Mouse (Mus musculus) spleen, adult 2 months (tissue): Measurements from ENCODE around the gene Arpp21. TPM values are rescaled to one million over a fixed set of nuclear protein-coding genes. Genes with fewer than 3 reads are reported as not detected.

ENCODE experiments used
- DNase-seq, 2 experiments: peaks; one replicate each; pipeline versions ENCODE4 v3.0.0 to v3.0.0-alpha.2; 2012 to 2021; ENCODE audit warnings: low spot score in 2 of 2, low read depth in 1 of 2
- H3K27ac ChIP-seq: fragments of 200-500 bp; 2 replicates; pipeline ENCODE4 v1.5.1; 2012; ENCODE audit warnings: low read length, inconsistent platforms; ENCODE audit not compliant: insufficient read depth
- H3K27me3 ChIP-seq: fragments of 200-500 bp; 2 replicates; pipeline ENCODE4 v1.6.1; 2012; ENCODE audit warnings: mild to moderate bottlenecking, moderate library complexity, low read length, inconsistent platforms; ENCODE audit not compliant: control insufficient read depth, insufficient read depth
- H3K36me3 ChIP-seq: fragments of 200-500 bp; 2 replicates; pipeline ENCODE4 v1.6.1; 2012; ENCODE audit warnings: mild to moderate bottlenecking, low read length, inconsistent platforms; ENCODE audit not compliant: control insufficient read depth, insufficient read depth
- H3K4me1 ChIP-seq: fragments of 200-500 bp; 2 replicates; pipeline ENCODE4 v1.6.1; 2011; ENCODE audit warnings: inconsistent platforms; ENCODE audit not compliant: control insufficient read depth, insufficient read depth, insufficient read length
- H3K4me3 ChIP-seq: fragments of 200-500 bp; 2 replicates; pipeline ENCODE4 v1.5.1; 2011; ENCODE audit warnings: mild to moderate bottlenecking, inconsistent platforms; ENCODE audit not compliant: insufficient read depth, insufficient read length; ENCODE audit errors: extremely low read depth
- CTCF ChIP-seq: fragments of 200-500 bp; IDR thresholded peaks from 2 replicates; pipeline ENCODE4 v1.5.1; 2011; ENCODE audit warnings: mild to moderate bottlenecking, inconsistent platforms; ENCODE audit not compliant: insufficient read depth, insufficient read length, insufficient replicate concordance; ENCODE audit errors: extremely low read depth
- POLR2A ChIP-seq: fragments of 200-500 bp; IDR thresholded peaks from 2 replicates; pipeline ENCODE4 v1.6.1; 2011; ENCODE audit warnings: low read depth, low read length, inconsistent platforms
- WGBS: fragments of 180-500 bp; shearing (Covaris S2); methylation state at CpG from one replicate; pipeline ENCODE4 v1.1.7; 2018; 5-methylcytosine and 5-hydroxymethylcytosine counted together
- polyA plus RNA-seq: library from polyadenylated mRNA; depleted of rRNA; stranded (reverse); fragments of >200 nt; gene quantifications from 2 replicates; pipeline ENCODE4 v1.2.3, GENCODE M21; 2012

The Arpp21 gene
- polyA plus RNA-seq, 1 experiment = 0.42 TPM

DNA sequence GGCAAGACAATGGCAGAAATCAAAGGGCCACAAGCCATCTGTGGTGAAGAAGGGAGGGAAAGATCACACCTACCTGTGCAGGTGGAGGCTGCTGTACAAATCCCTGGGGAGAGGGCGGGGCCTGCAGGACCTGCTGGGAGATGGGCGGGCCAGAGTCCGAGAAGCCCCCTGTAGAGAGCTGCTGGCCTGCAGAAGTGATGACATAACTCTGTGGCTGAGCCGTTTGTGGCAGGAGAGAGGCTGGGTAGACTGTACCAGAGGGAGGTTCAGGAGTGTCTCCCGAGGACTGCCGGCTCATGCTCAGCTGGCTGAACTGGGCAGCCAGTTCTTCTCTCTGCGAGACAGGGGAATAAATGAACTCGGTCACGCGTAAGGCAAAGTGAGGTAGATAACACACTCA lies 111.1 kb downstream of the Arpp21 start:
- Histone ChIP-seq H3K36me3 (no peaks in the 10 kb centered on the region), H3K27ac (no peak overlapping the region), H3K4me1 (no peaks in the 10 kb centered on the region), H3K4me3 (no peak overlapping the region), H3K27me3 (no peaks in the 10 kb centered on the region)
- 80% methylated on average over 10 of the region's 10 CpGs for WGBS
- no peak for DNase-seq
- TF ChIP-seq POLR2A (no peak), CTCF (no peak)

DNA sequence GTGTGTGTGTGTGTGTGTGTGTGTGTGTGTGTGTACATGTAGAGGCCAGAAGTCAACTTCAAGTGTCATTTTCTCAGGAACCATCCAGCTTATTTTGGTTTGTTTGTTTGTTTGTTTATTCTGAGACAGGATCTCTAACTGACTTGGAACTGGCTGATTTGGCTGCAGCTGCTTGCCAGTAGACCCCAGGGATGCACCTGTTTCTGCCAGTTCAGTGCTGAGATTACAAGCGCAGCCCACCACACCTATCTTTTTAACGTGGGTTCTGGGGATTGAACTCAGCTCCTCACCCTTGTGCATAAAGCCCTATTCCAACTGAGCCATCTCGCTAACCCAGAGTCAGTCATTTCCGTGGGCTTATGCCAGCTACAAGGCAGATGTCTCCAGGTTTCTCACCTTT lies 111.6 kb downstream of the Arpp21 start:
- H3K36me3 ChIP-seq = no peaks in the 10 kb centered on the region
- no peaks in the 10 kb centered on the region for H3K27me3 ChIP-seq
- no peak overlapping the region for H3K4me3 ChIP-seq
- H3K27ac ChIP-seq = no peak overlapping the region
- no peak for TF ChIP-seq CTCF
- TF ChIP-seq POLR2A = no peak
- DNase-seq = no peak
- no peaks in the 10 kb centered on the region for H3K4me1 ChIP-seq
- 93% methylated on average over 4 of the region's 4 CpGs for WGBS

DNA sequence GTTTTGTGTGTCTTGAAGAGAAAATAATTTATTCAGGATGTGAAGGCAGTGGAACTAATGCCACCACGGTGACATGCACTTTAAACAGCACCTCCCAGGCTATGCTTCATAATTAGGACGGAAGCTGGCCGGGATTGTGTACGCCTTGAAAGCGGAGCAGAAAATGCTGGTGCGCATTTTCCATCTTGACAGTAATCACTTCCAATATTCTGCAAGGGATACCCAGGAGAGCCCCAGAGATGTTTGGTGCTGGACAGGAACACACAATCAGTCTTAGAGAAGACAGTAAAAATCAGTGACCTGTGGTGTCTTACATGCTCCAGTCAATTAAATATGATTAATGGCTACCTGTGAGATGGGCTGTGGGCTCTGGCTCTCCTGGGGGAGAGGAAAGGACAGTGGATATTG lies 112.3 kb downstream of the Arpp21 start:
- no peaks in the 10 kb centered on the region for H3K36me3 ChIP-seq
- H3K27ac ChIP-seq = no peak overlapping the region
- no peaks in the 10 kb centered on the region for H3K27me3 ChIP-seq
- TF ChIP-seq CTCF = no peak
- no peak overlapping the region for H3K4me3 ChIP-seq
- WGBS = 82% methylated on average over 6 of the region's 6 CpGs
- no peaks in the 10 kb centered on the region for H3K4me1 ChIP-seq
- no peak for DNase-seq

DNA sequence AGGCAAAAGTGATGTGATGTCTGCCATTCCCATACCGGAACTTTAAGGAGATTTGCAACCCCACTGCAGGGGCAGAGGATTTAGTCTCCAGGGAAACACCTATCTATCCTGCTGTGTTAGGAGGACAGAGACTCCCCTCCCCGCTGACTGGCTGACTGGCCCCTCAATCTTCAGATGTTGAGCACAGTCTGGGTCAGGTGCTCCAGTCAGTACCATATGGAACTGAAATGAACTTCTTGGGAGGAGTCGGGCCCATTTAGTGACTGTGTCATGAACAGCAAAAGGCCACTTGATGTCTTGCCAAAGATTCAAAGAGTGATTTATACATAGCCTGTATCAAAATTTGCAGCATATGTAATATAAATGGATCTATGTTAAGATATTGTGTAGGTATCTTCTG lies 116.2 kb downstream of the Arpp21 start:
- DNase-seq = no peak
- Histone ChIP-seq H3K36me3 (no peaks in the 10 kb centered on the region), H3K27me3 (no peaks in the 10 kb centered on the region), H3K4me1 (no peaks in the 10 kb centered on the region), H3K27ac (no peak overlapping the region), H3K4me3 (no peak overlapping the region)
- no peak for TF ChIP-seq CTCF
- no peak for TF ChIP-seq POLR2A
- WGBS = 92% methylated on average over 3 of the region's 3 CpGs

DNA sequence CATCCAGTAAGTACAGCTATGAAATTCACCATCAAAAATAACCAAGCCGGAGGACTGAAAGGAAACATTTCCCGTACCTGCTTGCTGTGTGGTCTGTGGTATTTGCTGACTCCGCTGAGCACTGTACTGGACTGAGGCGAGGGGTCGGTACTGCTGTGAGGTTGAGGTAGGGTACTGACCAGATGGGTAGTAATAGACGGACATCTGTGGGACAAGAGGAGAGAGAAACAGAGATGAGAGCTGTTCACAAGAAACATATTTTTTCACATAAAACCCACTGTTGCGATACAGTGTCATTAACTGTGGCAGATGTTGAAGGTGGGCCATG lies 116.7 kb downstream of the Arpp21 start:
- WGBS = 72% methylated on average over 7 of the region's 7 CpGs
- Histone ChIP-seq H3K4me3 (no peak overlapping the region), H3K27me3 (no peaks in the 10 kb centered on the region), H3K27ac (no peak overlapping the region), H3K36me3 (no peaks in the 10 kb centered on the region), H3K4me1 (no peaks in the 10 kb centered on the region)
- no peak for TF ChIP-seq POLR2A
- no peak for TF ChIP-seq CTCF
- no peak for DNase-seq

DNA sequence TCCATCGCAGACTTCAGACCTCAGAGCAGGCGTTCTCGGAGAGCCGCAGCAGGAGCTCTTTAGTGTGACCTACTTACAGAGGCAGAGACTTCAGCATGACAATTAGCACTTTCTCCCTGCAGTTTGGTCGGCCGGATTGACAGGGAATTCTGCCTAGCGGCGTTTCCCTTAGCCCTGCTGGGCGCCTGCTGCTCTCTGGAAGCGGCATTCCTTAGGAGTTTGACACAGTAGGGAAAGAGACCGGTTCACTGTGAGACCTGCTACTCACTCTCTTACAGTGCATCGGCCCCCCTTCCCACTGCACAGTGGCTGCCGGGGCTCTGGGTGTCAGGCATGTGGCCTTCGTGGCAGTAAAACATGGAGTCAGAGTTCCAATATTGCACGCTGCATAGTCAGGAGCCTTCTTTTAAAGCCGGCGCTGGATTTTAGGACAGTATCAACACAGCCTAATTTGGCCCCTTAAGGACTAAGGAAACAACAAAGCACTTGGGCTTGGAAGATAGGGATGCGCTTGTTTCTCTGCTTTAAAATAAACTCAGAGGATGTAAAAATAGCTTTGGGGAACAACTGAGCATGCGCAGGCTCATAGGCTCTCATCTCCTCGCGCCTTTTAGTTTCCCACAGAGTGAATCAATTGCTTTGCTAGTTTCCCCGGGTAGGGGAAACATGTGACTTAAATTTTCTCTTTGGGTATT lies 117.2 kb downstream of the Arpp21 start:
- Histone ChIP-seq H3K36me3 (no peaks in the 10 kb centered on the region), H3K27ac (no peak overlapping the region), H3K4me3 (no peak overlapping the region), H3K27me3 (no peaks in the 10 kb centered on the region), H3K4me1 (no peaks in the 10 kb centered on the region)
- DNase-seq = no peak
- TF ChIP-seq POLR2A (no peak), CTCF (no peak)
- WGBS = 69% methylated on average over 22 of the region's 22 CpGs

DNA sequence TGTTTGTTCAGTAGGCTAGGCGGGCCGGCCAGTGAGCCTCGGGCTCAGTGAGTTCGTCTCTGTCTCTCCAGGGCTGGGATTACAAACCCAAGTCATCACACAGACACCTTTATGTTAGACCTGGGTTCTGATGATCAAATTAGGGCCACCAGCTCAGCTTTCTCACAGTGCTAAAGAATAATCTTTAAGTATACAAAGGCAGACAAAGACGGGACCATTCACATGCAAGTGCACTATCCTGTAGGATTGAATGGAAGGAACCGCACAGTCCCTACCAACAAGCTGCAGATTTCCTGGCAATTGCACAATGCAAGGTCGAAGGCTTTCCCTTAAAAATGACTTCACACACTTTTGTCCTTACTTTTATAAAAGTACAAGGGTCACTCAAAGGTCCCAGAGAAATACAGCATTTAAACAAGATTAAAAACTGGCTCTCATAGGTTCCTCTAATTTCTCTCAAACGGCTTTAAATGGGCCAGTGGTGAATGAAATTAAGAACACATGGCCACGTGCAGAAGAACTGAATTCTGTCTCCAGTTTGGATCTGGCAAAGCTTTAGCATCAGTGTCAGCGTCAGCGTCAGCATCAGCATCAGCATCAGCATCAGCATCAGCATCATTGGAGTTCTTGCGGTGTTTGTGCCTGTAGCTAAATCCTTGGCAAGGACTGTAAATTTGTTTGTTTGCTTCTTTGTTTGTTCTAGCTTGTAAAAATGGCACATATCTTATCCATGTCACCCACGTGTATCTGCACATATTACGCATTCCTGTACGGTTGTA lies 117.9 kb downstream of the Arpp21 start:
- 76% methylated on average over 15 of the region's 15 CpGs for WGBS
- Histone ChIP-seq H3K27me3 (no peaks in the 10 kb centered on the region), H3K4me3 (no peak overlapping the region), H3K4me1 (no peaks in the 10 kb centered on the region), H3K27ac (no peak overlapping the region), H3K36me3 (no peaks in the 10 kb centered on the region)
- no peak for DNase-seq
- TF ChIP-seq CTCF = no peak
- TF ChIP-seq POLR2A = no peak
